Mouse (Mus musculus) urinary bladder, postnatal 0 days (tissue): ENCODE results near the gene 5330417C22Rik. TPM values are rescaled to one million over a fixed set of nuclear protein-coding genes. Genes with fewer than 3 reads are reported as not detected.

Experiments
- microRNA-seq: library from miRNA; unstranded; fragments of <30 nt; microRNA quantifications from one replicate; pipeline ENCODE4, GENCODE M21; 2016
- polyA plus RNA-seq: library from polyadenylated mRNA; unstranded; fragments of >200 nt; fragmentation: Nextera tagmentation; extraction: Ambion mirVana; gene quantifications from 2 replicates; pipeline ENCODE4 v1.2.1, GENCODE M21; 2015

The 5330417C22Rik gene
- 0.19 and 0.35 TPM in 2 replicates for polyA plus RNA-seq

DNA sequence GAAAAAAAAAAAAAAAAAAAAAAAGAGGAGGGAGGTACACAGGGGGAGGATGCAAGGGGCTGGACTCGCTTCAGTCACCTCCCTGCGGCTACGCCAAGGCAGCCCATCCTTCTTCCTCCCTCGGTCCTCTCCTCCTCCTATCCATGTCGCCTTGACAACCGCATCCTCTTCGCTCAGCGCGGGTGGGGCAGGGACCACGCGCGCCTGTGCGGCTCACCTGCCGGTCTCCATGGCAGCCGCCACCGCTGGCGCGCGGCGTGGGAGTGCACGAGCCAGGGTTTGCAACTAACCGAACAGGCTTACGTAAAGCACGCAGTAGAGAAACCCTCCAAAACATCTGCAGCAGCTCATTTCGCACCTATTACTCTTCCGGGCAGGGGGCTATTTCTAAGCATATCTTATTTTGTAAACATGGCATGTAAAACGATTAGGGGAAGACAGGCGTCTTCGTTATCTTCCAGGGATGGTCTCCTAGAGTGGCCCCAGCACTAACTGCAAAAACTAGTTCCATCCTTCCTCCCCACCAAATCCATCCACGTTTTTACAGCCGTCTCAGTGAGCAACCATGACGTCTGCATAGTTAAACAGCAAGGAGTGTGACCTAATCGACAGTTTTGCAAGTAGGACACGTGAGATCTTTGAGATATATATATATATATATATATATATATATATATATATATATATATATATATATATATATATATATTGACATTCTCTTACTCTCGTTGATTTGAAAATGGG is at the start of gene 5330417C22Rik:
Gene 5330417C22Rik (minus strand): TSS at position 20 of the 744 bp plus-strand sequence.

DNA sequence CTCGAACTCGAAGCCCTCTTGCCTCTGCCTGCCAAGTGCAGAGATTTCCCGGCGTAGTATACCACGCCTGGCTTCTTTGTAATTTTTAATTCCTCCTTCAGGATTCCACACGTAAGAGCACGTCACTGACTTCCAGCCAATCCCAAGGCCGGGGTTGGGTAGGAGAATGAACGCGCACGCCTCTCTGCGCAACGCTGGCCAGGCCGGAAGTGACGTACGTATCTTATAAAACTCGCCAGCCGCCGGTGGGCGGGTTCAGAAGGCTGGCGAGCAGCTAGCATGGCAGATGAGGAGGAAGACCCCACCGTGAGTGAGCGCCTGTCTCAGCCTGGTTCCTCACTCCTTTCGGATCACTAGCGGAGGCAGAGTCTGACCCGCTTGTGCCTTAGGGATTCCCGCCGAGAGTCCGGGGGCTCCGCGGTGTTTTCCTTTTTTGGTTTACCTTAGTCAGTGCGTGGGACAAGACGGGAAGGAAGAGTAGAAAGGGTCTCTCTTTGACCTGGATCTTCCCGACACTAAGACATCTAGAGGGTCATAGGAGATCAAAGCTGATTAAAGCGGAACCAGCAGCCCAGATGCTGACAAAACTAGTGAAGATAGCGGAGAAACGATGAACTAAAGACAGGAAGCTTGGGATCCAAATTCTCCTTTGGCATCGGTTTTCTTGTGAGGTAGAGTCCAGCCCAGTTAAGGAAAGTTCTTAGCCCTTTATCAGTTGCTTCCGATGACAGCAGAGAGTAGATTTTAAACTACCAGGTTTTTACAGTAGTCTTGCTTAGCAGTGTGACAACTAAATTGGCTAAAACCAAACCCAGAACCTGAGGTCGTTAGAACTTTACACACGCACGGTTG is 35.3 kb upstream of the 5330417C22Rik start, which contains the start of gene Taf13:
Gene Taf13 (plus strand): TSS at position 256 of the 852 bp plus-strand sequence.

DNA sequence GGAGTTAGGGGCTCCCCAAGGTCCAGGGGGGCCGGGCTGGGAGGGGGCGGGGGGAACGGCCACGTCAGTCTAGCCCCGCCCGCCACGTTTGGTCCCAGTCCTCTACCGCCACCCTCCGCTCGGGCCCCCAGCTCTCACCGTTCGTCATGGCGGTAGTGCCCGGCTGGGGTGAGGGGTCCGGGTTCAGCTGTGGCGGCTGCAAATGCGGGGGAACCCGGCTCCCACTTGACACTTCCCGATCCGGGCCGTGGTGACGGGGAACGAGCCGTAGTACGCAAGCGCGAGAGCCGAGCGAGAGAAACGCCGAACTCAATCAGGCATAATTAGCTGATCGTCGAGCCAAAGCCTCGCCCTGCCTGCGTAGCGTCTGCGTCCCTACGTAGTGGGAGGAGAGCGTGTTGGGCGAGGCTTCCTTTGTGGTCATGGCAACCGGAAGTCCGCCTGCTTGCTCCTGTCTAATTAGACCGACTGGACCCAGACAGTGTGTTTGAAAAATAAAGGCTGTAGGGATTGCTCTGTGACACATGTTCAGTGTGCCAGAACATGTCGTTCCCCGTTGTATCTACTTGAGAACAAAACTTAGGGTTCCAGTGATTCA is 25.9 kb upstream of the 5330417C22Rik start, which contains the start of gene Tmem167b:
Gene Tmem167b (minus strand): TSS at position 334 of the 598 bp plus-strand sequence.

DNA sequence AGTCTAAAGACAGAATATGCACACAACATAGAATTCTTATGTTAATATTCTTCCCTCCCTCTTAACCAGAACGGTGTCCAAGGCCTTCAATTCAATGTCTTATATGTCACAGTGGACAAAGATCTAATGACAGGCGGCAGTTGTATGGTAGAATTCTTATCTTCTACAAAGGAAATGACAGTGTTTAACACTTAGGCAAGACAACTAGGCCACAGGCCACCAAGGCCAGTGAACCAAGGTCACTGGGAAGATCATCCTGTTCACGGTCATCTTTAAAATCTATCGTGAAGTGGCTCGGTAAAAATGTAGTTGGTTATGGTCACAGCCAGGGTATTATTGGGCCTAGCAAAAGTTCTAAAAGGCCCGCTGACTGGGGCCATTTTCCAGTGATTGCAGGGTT is 2.4 kb downstream of the 5330417C22Rik start, which contains the start of gene 1700013F07Rik:
Gene 1700013F07Rik (plus strand): TSS at position 200 of the 400 bp plus-strand sequence.

GRCm38 (mm10) chr3:108444698-108445365 is 91.5 kb downstream of the 5330417C22Rik start, which contains the start of gene Sars:
Sars (minus strand) TSS chr3:108445209.

GRCm38 (mm10) chr3:108414857-108415830 is 121.2 kb downstream of the 5330417C22Rik start, which contains the start of gene Celsr2:
Celsr2 (minus strand) TSS chr3:108415552.

Small RNA genes within 50 kb of the gene (microRNA-seq; reads per million reads assigned to microRNA genes)
- gene Gm22860: not detected

Other genes starting within 250 kb of the 5330417C22Rik start
- not detected in 2 replicates for gene Mybphl, start 171.6 kb downstream of the 5330417C22Rik start, polyA plus RNA-seq
- 7.8 and 9.2 TPM in 2 replicates for gene Psrc1, start 152.7 kb downstream of the 5330417C22Rik start, polyA plus RNA-seq
- gene Celsr2, start 121.0 kb downstream of the 5330417C22Rik start, polyA plus RNA-seq: 0.73 and 1.7 TPM in 2 replicates
- gene Sars, start 91.3 kb downstream of the 5330417C22Rik start, polyA plus RNA-seq: 76.3 and 84.8 TPM in 2 replicates
- gene 1700013F07Rik, start 2.4 kb downstream of the 5330417C22Rik start, polyA plus RNA-seq: not detected in 2 replicates
- gene Tmem167b, start 25.9 kb upstream of the 5330417C22Rik start, polyA plus RNA-seq: 32.6 and 37.2 TPM in 2 replicates
- gene Taf13, start 35.2 kb upstream of the 5330417C22Rik start, polyA plus RNA-seq: 40.6 and 48.9 TPM in 2 replicates
- gene Wdr47, start 54.7 kb upstream of the 5330417C22Rik start, polyA plus RNA-seq: 5.8 and 8.9 TPM in 2 replicates
- 49.3 and 56.1 TPM in 2 replicates for gene Clcc1, start 117.4 kb upstream of the 5330417C22Rik start, polyA plus RNA-seq
- gene Gpsm2, start 185.8 kb upstream of the 5330417C22Rik start, polyA plus RNA-seq: 48.0 and 52.1 TPM in 2 replicates
- gene Aknad1, start 203.1 kb upstream of the 5330417C22Rik start, polyA plus RNA-seq: 1.4 and 1.9 TPM in 2 replicates